Mouse (Mus musculus): ENCODE measurements around the gene Krt36. TPM values are rescaled to one million over a fixed set of nuclear protein-coding genes. Genes with fewer than 3 reads are reported as not detected.

The Krt36 gene
- polyA plus RNA-seq, 1 experiment from 2014 or later, result not detected

- Histone ChIP-seq H3K4me1 (replicated peaks) (peaks cover 4% of the 10 kb centered on the region; the same call in 1 of the 2 replicates), H3K27me3 (no peaks in the 10 kb centered on the region), H3K4me2 (replicated peaks) (no peak overlapping the region), H3K9ac (replicated peaks) (no peak overlapping the region), H3K27ac (no peak overlapping the region), H3K4me3 (replicated peaks) (no peak overlapping the region), H3K9me3 (no peaks in the 10 kb centered on the region), H3K36me3 (no peaks in the 10 kb centered on the region)
- 90% methylated on average over 17 of the region's 17 CpGs for WGBS
- ATAC-seq, result no peak
These were observed 38.0 kb downstream of the Krt36 start for GRCm38 (mm10) chr11:100067293-100068036.

DNA sequence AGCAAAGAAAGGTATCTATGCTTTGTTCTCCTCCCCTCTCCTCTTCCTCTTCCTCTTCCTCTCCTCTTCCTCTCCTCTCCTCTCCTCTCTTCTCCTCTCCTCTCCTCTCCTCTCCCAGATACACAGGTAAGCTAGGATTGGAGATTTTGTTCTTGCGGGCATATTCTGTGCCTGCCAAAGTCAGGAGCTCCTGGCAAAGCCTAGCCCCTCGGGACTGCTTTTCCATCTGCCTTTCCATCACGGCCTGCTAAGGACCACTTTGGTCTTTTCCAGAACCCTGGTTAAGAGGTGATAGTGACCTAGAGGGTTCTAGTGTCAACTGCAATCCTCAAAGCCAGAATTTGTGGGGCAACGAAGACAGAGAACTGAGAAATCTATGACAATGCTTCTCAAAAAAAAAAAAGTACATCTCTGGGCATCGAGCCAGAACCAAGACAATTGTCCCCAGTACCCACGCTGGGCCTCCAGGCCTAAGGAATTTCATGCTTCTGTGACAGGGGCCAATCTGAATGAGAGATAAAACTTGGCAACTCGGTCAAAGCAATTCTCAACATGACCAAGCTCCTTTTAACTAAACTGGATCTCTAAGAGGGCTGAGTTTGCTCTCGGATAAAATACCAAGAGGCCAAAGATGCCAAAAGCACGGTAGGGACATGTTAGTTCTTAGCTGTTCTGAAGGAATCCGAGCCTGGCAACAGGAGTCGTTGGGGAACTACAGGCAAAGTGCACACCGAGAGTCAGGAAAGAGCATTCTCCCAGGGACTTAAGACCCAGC is 39.0 kb downstream of the Krt36 start:
- Histone ChIP-seq H3K4me3 (replicated peaks) (no peak overlapping the region), H3K9ac (replicated peaks) (no peak overlapping the region), H3K36me3 (no peaks in the 10 kb centered on the region), H3K4me1 (replicated peaks) (peaks cover 4% of the 10 kb centered on the region; the same call in 1 of the 2 replicates), H3K27me3 (no peaks in the 10 kb centered on the region), H3K9me3 (no peaks in the 10 kb centered on the region), H3K4me2 (replicated peaks) (no peak overlapping the region), H3K27ac (no peak overlapping the region)
- 60% methylated on average over 12 of the region's 12 CpGs for WGBS
- ATAC-seq, result no peak

GRCm38 (mm10) chr11:100058875-100059274 is 46.6 kb downstream of the Krt36 start:
- Histone ChIP-seq H3K4me1 (replicated peaks) (no peaks in the 10 kb centered on the region), H3K4me3 (replicated peaks) (no peak overlapping the region), H3K4me2 (replicated peaks) (no peak overlapping the region), H3K27ac (no peak overlapping the region), H3K27me3 (no peaks in the 10 kb centered on the region), H3K9ac (replicated peaks) (no peak overlapping the region), H3K36me3 (no peaks in the 10 kb centered on the region), H3K9me3 (no peaks in the 10 kb centered on the region)
- ATAC-seq, result no peak
- 72% methylated on average over 8 of the region's 8 CpGs for WGBS

GRCm38 (mm10) chr11:100055686-100056655 is 49.5 kb downstream of the Krt36 start:
- Histone ChIP-seq H3K9me3 (no peaks in the 10 kb centered on the region), H3K4me2 (replicated peaks) (no peak overlapping the region), H3K4me1 (replicated peaks) (no peaks in the 10 kb centered on the region), H3K36me3 (no peaks in the 10 kb centered on the region), H3K4me3 (replicated peaks) (no peak overlapping the region), H3K27ac (no peak overlapping the region), H3K9ac (replicated peaks) (no peak overlapping the region), H3K27me3 (no peaks in the 10 kb centered on the region)
- 82% methylated on average over 9 of the region's 9 CpGs for WGBS
- no peak for ATAC-seq

Other genes with a start within 250 kb of the Krt36 start
- not detected in 2 replicates for gene Gm11568, start 247.7 kb downstream of the Krt36 start, polyA plus RNA-seq (2015; fragmentation: Nextera tagmentation; extraction: Ambion mirVana)
- not detected in 2 replicates for gene Gm11559, start 241.2 kb downstream of the Krt36 start, polyA plus RNA-seq (2015; fragmentation: Nextera tagmentation; extraction: Ambion mirVana)
- gene Krtap9-1, start 232.2 kb downstream of the Krt36 start, polyA plus RNA-seq (2015; fragmentation: Nextera tagmentation; extraction: Ambion mirVana), result not detected in 2 replicates
- gene Gm11567, start 226.4 kb downstream of the Krt36 start, polyA plus RNA-seq (2015; fragmentation: Nextera tagmentation; extraction: Ambion mirVana), result not detected in 2 replicates
- not detected in 2 replicates for gene Krtap31-1, start 197.7 kb downstream of the Krt36 start, polyA plus RNA-seq (2015; fragmentation: Nextera tagmentation; extraction: Ambion mirVana)
- not detected in 2 replicates for gene Gm11565, start 190.9 kb downstream of the Krt36 start, polyA plus RNA-seq (2015; fragmentation: Nextera tagmentation; extraction: Ambion mirVana)
- gene Krtap31-2, start 169.3 kb downstream of the Krt36 start, polyA plus RNA-seq (2015; fragmentation: Nextera tagmentation; extraction: Ambion mirVana), result not detected in 2 replicates
- gene Krtap9-5, start 157.2 kb downstream of the Krt36 start, polyA plus RNA-seq (2015; fragmentation: Nextera tagmentation; extraction: Ambion mirVana), result not detected in 2 replicates
- gene Krtap29-1, start 126.6 kb downstream of the Krt36 start, polyA plus RNA-seq (2015; fragmentation: Nextera tagmentation; extraction: Ambion mirVana), result not detected in 2 replicates
- not detected in 2 replicates for gene Krtap16-1, start 119.0 kb downstream of the Krt36 start, polyA plus RNA-seq (2015; fragmentation: Nextera tagmentation; extraction: Ambion mirVana)
- gene Krtap17-1, start 111.6 kb downstream of the Krt36 start, polyA plus RNA-seq (2015; fragmentation: Nextera tagmentation; extraction: Ambion mirVana), result 0.28 and 0.37 TPM in 2 replicates
- gene Krt33a, start 89.4 kb downstream of the Krt36 start, polyA plus RNA-seq (2015; fragmentation: Nextera tagmentation; extraction: Ambion mirVana), result not detected in 2 replicates
- gene Krt33b, start 75.8 kb downstream of the Krt36 start, polyA plus RNA-seq (2015; fragmentation: Nextera tagmentation; extraction: Ambion mirVana), result not detected in 2 replicates
- gene Krt34, start 64.1 kb downstream of the Krt36 start, polyA plus RNA-seq (2015; fragmentation: Nextera tagmentation; extraction: Ambion mirVana), result not detected in 2 replicates
- gene Krt31, start 55.1 kb downstream of the Krt36 start, polyA plus RNA-seq (2015; fragmentation: Nextera tagmentation; extraction: Ambion mirVana), result not detected in 2 replicates
- gene Krt32, start 17.4 kb downstream of the Krt36 start, polyA plus RNA-seq (2015; fragmentation: Nextera tagmentation; extraction: Ambion mirVana), result not detected in 2 replicates
- not detected in 2 replicates for gene Krt35, start 9.4 kb downstream of the Krt36 start, polyA plus RNA-seq (2015; fragmentation: Nextera tagmentation; extraction: Ambion mirVana)
- gene Krt13, start 15.9 kb upstream of the Krt36 start, polyA plus RNA-seq (2015; fragmentation: Nextera tagmentation; extraction: Ambion mirVana), result 0.22 TPM in 1 of 2 replicates, not detected in the other
- 0.41 and 0.98 TPM in 2 replicates for gene Krt15, start 30.3 kb upstream of the Krt36 start, polyA plus RNA-seq (2015; fragmentation: Nextera tagmentation; extraction: Ambion mirVana)
- gene Krt19, start 43.0 kb upstream of the Krt36 start, polyA plus RNA-seq (2015; fragmentation: Nextera tagmentation; extraction: Ambion mirVana), result 0.86 and 1.4 TPM in 2 replicates
- gene Krt9, start 87.6 kb upstream of the Krt36 start, polyA plus RNA-seq (2015; fragmentation: Nextera tagmentation; extraction: Ambion mirVana), result not detected in 2 replicates
- gene Krt14, start 101.9 kb upstream of the Krt36 start, polyA plus RNA-seq (2015; fragmentation: Nextera tagmentation; extraction: Ambion mirVana), result 0.15 and 0.22 TPM in 2 replicates
- gene Krt16, start 143.3 kb upstream of the Krt36 start, polyA plus RNA-seq (2015; fragmentation: Nextera tagmentation; extraction: Ambion mirVana), result not detected in 2 replicates
- gene Krt17, start 155.4 kb upstream of the Krt36 start, polyA plus RNA-seq (2015; fragmentation: Nextera tagmentation; extraction: Ambion mirVana), result not detected in 2 replicates
- not detected in 2 replicates for gene Krt42, start 164.2 kb upstream of the Krt36 start, polyA plus RNA-seq (2015; fragmentation: Nextera tagmentation; extraction: Ambion mirVana)
- 1,443 and 1,564 TPM in 2 replicates for gene Eif1, start 214.3 kb upstream of the Krt36 start, polyA plus RNA-seq (2015; fragmentation: Nextera tagmentation; extraction: Ambion mirVana)
- 1.2 and 2.5 TPM in 2 replicates for gene Gast, start 228.8 kb upstream of the Krt36 start, polyA plus RNA-seq (2015; fragmentation: Nextera tagmentation; extraction: Ambion mirVana)